Mouse (Mus musculus): ENCODE measurements at regions not wholly inside any gene's neighbourhood (a gene's known extent, or its start where the extent isn't known, plus 50 kb on each side); places are given as distances from the start of the nearest gene placed in this dataset.
"Not testable (repeated sequence)": the region's sequence is repeated elsewhere in the genome, so short reads cannot be mapped to it uniquely, and the experiment has no call there.

DNA sequence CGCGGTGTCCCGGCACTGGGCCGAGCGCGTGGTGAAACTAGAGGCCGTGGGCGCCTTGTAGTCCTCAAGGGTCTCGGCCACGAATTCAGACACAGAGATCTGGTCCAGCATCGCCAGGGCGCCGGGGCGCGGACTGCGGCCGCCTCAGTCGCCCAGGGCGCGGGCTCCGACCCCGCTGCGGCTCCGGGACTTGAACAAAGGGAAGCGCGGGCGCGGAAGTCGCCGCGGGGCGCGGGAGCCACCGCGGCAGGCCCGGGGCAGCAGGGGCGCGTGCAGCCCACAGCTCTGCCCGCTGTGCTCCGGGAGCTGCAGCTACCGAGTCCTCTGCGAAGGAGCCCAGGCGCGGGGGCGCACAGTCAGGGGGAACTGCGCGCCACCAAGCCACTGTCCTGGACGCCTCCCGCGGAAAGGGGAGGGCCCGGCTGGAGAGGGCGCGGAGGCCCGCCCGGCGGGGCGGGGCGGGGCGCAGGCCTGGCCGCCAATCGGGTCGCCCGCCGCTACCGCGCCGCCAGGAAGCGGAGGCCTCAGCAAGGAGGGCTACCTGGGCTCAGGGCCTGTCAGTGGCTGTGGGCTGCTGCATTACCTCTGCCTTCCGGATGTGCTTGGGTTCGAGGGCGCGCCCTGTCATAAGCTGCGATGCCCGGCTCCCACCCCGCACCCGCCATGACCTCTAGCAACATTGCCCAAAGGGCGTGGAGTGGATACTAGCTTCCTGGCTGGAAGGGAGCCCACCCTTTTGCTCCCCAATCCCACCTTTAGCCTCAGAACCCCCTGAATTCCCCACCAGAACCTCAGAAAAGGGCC is 155.2 kb upstream of the 9030624G23Rik start:
- H3K4me3 ChIP-seq (ENCODE audit: insufficient read depth, low read depth, low read length): peak overlapping the region; percentile 38
- 2% methylated on average over 77 of the region's 77 CpGs for WGBS
- not testable (repeated sequence) for H3K4me1 ChIP-seq (ENCODE audit: control insufficient read depth, insufficient read depth, low read length); H3K27ac ChIP-seq (ENCODE audit: insufficient read depth, low read depth, low read length)
